8 mouse cellular contexts compared by ENCODE assay signal in genomic region chr15:89373762-89374248, GRCm38 (mm10). TPM values are rescaled to one million over a fixed set of nuclear protein-coding genes. Genes with fewer than 3 reads are reported as not detected.
A peak's percentile ranks its signal among the peaks of the same experiment; 100 is the strongest.
DNase-seq lines count a peak whose midpoint lies in the region; ATAC-seq and TF ChIP-seq lines count a peak whose summit lies in the region.

Gene Sco2 (minus strand): TSS chr15:89373846.

- peak; percentile 91 for TF ChIP-seq CTCF in layer of hippocampus, adult 2 months (conservative IDR thresholded peaks at IDR 0.05)
- TF ChIP-seq CTCF in lung, embryonic 14.5 days (IDR thresholded peaks at IDR 0.05; ENCODE audit: low read depth), result peak; percentile 86
- TF ChIP-seq CTCF in olfactory bulb, adult 2 months (IDR thresholded peaks at IDR 0.05; ENCODE audit: insufficient read depth, low read depth, low read length), result peak; percentile 96
- peak; percentile 96 for TF ChIP-seq CTCF in thymus, adult 2 months (IDR thresholded peaks at IDR 0.05; ENCODE audit: borderline replicate concordance, control insufficient read depth, extremely low read depth, insufficient read depth, low read length, poor library complexity)

- TF ChIP-seq POLR2A in olfactory bulb, adult 2 months (IDR thresholded peaks at IDR 0.05; ENCODE audit: insufficient read depth, low read depth, low read length), result 0 out of 2 replicates have a peak, but pooled peaks have one; percentile 45
- TF ChIP-seq POLR2A in thymus, adult 2 months (IDR thresholded peaks at IDR 0.05; ENCODE audit: control insufficient read depth, extremely low read depth, insufficient read depth, low read length, poor library complexity), result no peak

- intact Hi-C loops in heart, postnatal 36 days (cut with DNase I), result loop anchor here (1.0 to 2.0 kb wide), 2 partner anchors 19 to 55 kb away; partner anchors contain the start of genes C730034F03Rik, Chkb, Gm44502 and Lmf2

- peak within 1 kb of the TSS; percentile 83 for H3K27ac ChIP-seq in ES-E14 (ENCODE audit: insufficient read depth, low read depth, low read length, poor library complexity, severe bottlenecking)
- H3K27ac ChIP-seq in forebrain, embryonic 16.5 days (ENCODE audit: low read length), result peak within 1 kb of the TSS; percentile 92
- peak within 1 kb of the TSS; percentile 99 for H3K27ac ChIP-seq in layer of hippocampus, adult 2 months
- H3K27ac ChIP-seq in lung, embryonic 14.5 days (ENCODE audit: low read depth), result peak within 1 kb of the TSS; percentile 92
- peak within 1 kb of the TSS; percentile 85 for H3K27ac ChIP-seq in olfactory bulb, adult 2 months (ENCODE audit: insufficient read depth, low read depth, low read length)
- H3K27ac ChIP-seq in thymus, adult 2 months (ENCODE audit: control insufficient read depth, insufficient read depth, low read length), result peak within 1 kb of the TSS; percentile 55

- H3K4me3 ChIP-seq in ES-E14 (ENCODE audit: insufficient read depth in 1 of 2, low read depth in 1 of 2, low read length in 2 of 2, poor library complexity in 1 of 2, severe bottlenecking in 1 of 2), result peak within 1 kb of the TSS; percentile 71 to 77
- H3K4me3 ChIP-seq in forebrain, embryonic 16.5 days (replicated peaks; ENCODE audit: low read length), result peak within 1 kb of the TSS; percentile 89
- peak within 1 kb of the TSS; percentile 71 for H3K4me3 ChIP-seq in layer of hippocampus, adult 2 months
- peak within 1 kb of the TSS; percentile 66 for H3K4me3 ChIP-seq in lung, embryonic 14.5 days (ENCODE audit: low read depth, low read length)
- peak within 1 kb of the TSS; percentile 83 for H3K4me3 ChIP-seq in olfactory bulb, adult 2 months (ENCODE audit: insufficient read depth, low read depth, low read length)
- peak within 1 kb of the TSS; percentile 87 for H3K4me3 ChIP-seq in thymus, adult 2 months (ENCODE audit: control insufficient read depth, insufficient read depth, low read length)

- in situ Hi-C loops in ES-E14 (cut with MboI; ENCODE audit: low sequenced_read_pairs in 2 of 2, unreplicated experiment in 2 of 2), result no loop called here

- peaks cover 40% of the 10 kb centered on the region for H3K36me3 ChIP-seq in ES-E14 (ENCODE audit: control insufficient read depth, insufficient read depth, low read length, poor library complexity, severe bottlenecking)
- peaks cover 25% of the 10 kb centered on the region for H3K36me3 ChIP-seq in forebrain, embryonic 16.5 days (ENCODE audit: control insufficient read depth, insufficient read depth)
- H3K36me3 ChIP-seq in lung, embryonic 14.5 days (ENCODE audit: insufficient read depth), result peaks cover 41% of the 10 kb centered on the region
- H3K36me3 ChIP-seq in thymus, adult 2 months (ENCODE audit: control insufficient read depth, insufficient read depth, low read length), result peaks cover 26% of the 10 kb centered on the region

- H3K9ac ChIP-seq in ES-E14 (ENCODE audit: insufficient read depth, low read depth, low read length, poor library complexity, severe bottlenecking), result peak within 1 kb of the TSS; percentile 86
- H3K9ac ChIP-seq in forebrain, embryonic 16.5 days (replicated peaks; ENCODE audit: low read depth, low read length), result peak within 1 kb of the TSS; percentile 91
- peak within 1 kb of the TSS; percentile 74 for H3K9ac ChIP-seq in lung, embryonic 14.5 days

- ATAC-seq in forebrain, embryonic 16.5 days, result peak; percentile 89
- ATAC-seq in lung, embryonic 14.5 days (ENCODE audit: insufficient read depth), result peak; percentile 80

- WGBS in forebrain, embryonic 16.5 days, result under 1% methylated on average over 40 of the region's 42 CpGs
- WGBS in lung, embryonic 14.5 days, result under 1% methylated on average over 42 of the region's 42 CpGs
- WGBS in olfactory bulb, adult 2 months, result 2% methylated on average over 42 of the region's 42 CpGs
- under 1% methylated on average over 42 of the region's 42 CpGs for WGBS in thymus, adult 2 months

- peak within 1 kb of the TSS; percentile 75 for H3K4me2 ChIP-seq in forebrain, embryonic 16.5 days (ENCODE audit: low read length)
- H3K4me2 ChIP-seq in lung, embryonic 14.5 days, result peak within 1 kb of the TSS; percentile 89

- no peaks in the 10 kb centered on the region for H3K9me3 ChIP-seq in ES-E14 (ENCODE audit: control insufficient read depth, insufficient read depth, low read depth, low read length)
- no peaks in the 10 kb centered on the region for H3K9me3 ChIP-seq in forebrain, embryonic 16.5 days (ENCODE audit: control insufficient read depth, low read length)
- no peaks in the 10 kb centered on the region for H3K9me3 ChIP-seq in lung, embryonic 14.5 days (ENCODE audit: low read depth, low read length)

- H3K27me3 ChIP-seq in forebrain, embryonic 16.5 days (replicated peaks; ENCODE audit: control insufficient read depth, insufficient read depth, low read length), result peaks cover 28% of the 10 kb centered on the region
- H3K27me3 ChIP-seq in lung, embryonic 14.5 days (ENCODE audit: insufficient read depth, low read length), result peaks cover 27% of the 10 kb centered on the region
- H3K27me3 ChIP-seq in thymus, adult 2 months (ENCODE audit: control insufficient read depth, insufficient read depth, low read length), result no peaks in the 10 kb centered on the region

- peaks cover 2 to 25% of the 10 kb centered on the region in 2 experiments; a peak in 3 of 4 replicates for H3K4me1 ChIP-seq in ES-E14 (ENCODE audit: control insufficient read depth in 2 of 2, insufficient read depth in 2 of 2, low read length in 2 of 2, poor library complexity in 1 of 2)
- peaks cover 20% of the 10 kb centered on the region for H3K4me1 ChIP-seq in forebrain, embryonic 16.5 days (replicated peaks; ENCODE audit: control insufficient read depth, insufficient read depth, low read length)
- H3K4me1 ChIP-seq in lung, embryonic 14.5 days (ENCODE audit: insufficient read depth), result peaks cover 2% of the 10 kb centered on the region; the same call in 1 of the 2 replicates
- H3K4me1 ChIP-seq in olfactory bulb, adult 2 months (ENCODE audit: control insufficient read depth, insufficient read depth, low read length), result peaks cover 29% of the 10 kb centered on the region
- H3K4me1 ChIP-seq in thymus, adult 2 months (replicated peaks; ENCODE audit: control insufficient read depth, insufficient read depth, low read length), result peaks cover 25% of the 10 kb centered on the region

- DNase-seq in ES-E14 (ENCODE audit: low read depth, low spot score), result peak; percentile 87
- DNase-seq in cerebellum, adult 11-12 months, result peak; percentile 90
- peak; percentile 96 to 97 for DNase-seq in heart, postnatal 36 days
- peak; percentile 87 to 96 for DNase-seq in layer of hippocampus, adult 2 months (ENCODE audit: low spot score in 2 of 2)
- peak; percentile 95 for DNase-seq in lung, embryonic 14.5 days
- DNase-seq in thymus, adult 2 months, result peak; percentile 92

TF ChIP-seq in ES-E14, 5 proteins besides CTCF, POLR2A, EP300 and RAD21:
- TF ChIP-seq MAFK (IDR thresholded peaks at IDR 0.05; ENCODE audit: insufficient read depth, low read depth, low read length) (no peak), ZC3H11A (IDR thresholded peaks at IDR 0.05; ENCODE audit: borderline replicate concordance, low read depth, low read length) (no peak), HCFC1 (IDR thresholded peaks at IDR 0.05; ENCODE audit: borderline replicate concordance, insufficient read depth, low read length) (no peak), CHD2 (IDR thresholded peaks at IDR 0.05; ENCODE audit: low read depth, low read length) (no peak), ZNF384 (IDR thresholded peaks at IDR 0.05; ENCODE audit: low read depth, low read length) (no peak)

RNA-seq across cellular contexts. Expression of gene Sco2, which starts in this region (rescaled TPM):
- 46.4 and 50.8 TPM in 2 replicates for total RNA-seq in ES-E14 (2012; rRNA removed)
- 10.1 and 14.1 TPM in 2 replicates for polyA plus RNA-seq in forebrain, embryonic 16.5 days (2015; fragmentation: Nextera tagmentation; extraction: Ambion mirVana)
- total RNA-seq in heart, postnatal 36 days (2021), result 10 to 100 TPM; 25.2 to 28.2 TPM
- total RNA-seq in layer of hippocampus, adult 2 months (2021), result 10 to 100 TPM; 28.7 to 33.3 TPM
- polyA plus RNA-seq in lung, embryonic 14.5 days (2014; fragmentation: Nextera tagmentation; extraction: Ambion mirVana), result 4.5 and 7.5 TPM in 2 replicates
- not detected in 2 replicates for polyA plus RNA-seq in olfactory bulb, adult 2 months (2012; ENCODE audit: insufficient read depth, insufficient read length, low replicate concordance, missing spikeins)
- 37.4 and 43.3 TPM in 2 replicates for polyA plus RNA-seq in thymus, adult 2 months (2012; rRNA removed)

Comparison
In these comparisons a context has a peak if more than half of its experiments do, and no peak if none do; other contexts are left out.
1. Peak in every context shown above with its lines: DNase-seq, ATAC-seq, H3K4me3 ChIP-seq and H3K27ac ChIP-seq.